Mouse (Mus musculus): ENCODE measurements around the gene Lelp1.

Gene Lelp1

GRCm38 (mm10) chr3:92142644-92143043 lies at the start of gene Lelp1:
Gene Lelp1, minus strand, starts transcription at chr3:92142744.
- in situ Hi-C loops (cut with MboI; ENCODE audit: low sequenced_read_pairs), result no loop called here

GRCm38 (mm10) chr3:92176880-92177279 lies 34.3 kb upstream of the Lelp1 start:
- in situ Hi-C loops (cut with MboI; ENCODE audit: low sequenced_read_pairs), result no loop called here

DNA sequence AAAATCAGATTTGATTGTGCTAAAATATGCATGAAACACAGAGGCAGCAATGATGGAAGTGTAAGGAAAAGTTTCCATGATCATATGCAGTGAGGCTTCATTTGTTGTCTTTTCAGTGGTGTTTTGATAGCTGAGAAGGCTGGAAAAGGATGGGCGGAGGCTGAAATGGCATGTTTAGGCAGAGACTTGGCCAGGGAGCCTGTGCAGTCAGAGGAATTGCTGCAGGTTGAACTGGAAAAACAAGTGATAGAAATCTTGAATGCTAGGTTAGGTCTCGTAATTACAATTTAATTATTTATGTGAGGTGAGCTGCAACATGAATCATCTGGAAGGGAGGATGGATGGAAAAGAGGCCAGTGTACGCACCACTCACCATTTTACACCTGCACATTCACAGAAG lies 27.3 kb upstream of the Lelp1 start:
- in situ Hi-C loops (cut with MboI; ENCODE audit: low sequenced_read_pairs), result no loop called here

DNA sequence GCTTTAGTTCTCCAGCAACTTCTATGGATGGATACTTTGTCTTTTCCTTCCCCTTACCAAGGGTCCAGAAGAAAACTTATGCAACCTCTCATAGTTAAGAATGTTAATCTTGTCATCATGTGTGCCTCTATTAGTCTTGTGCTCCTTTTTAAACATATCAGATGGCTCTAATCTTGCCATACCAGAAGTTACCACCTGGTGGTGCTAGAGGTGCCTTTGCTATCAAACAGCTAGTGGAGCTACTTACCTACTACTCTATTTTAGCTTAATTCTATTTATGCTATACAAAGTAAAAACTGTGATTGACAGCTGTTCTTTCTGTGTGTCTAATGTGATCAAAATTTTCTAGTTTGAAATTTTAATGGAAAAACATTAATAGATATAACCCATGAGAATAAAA lies 10.8 kb upstream of the Lelp1 start:
- in situ Hi-C loops (cut with MboI; ENCODE audit: low sequenced_read_pairs), result no loop called here

GRCm38 (mm10) chr3:92150631-92151277 lies 8.2 kb upstream of the Lelp1 start:
- in situ Hi-C loops (cut with MboI; ENCODE audit: low sequenced_read_pairs), result no loop called here

- in situ Hi-C loops (cut with MboI; ENCODE audit: low sequenced_read_pairs), result no loop called here
These were observed 5.4 kb upstream of the Lelp1 start for GRCm38 (mm10) chr3:92147913-92148312.

GRCm38 (mm10) chr3:92147420-92147819 lies 4.9 kb upstream of the Lelp1 start:
- in situ Hi-C loops (cut with MboI; ENCODE audit: low sequenced_read_pairs), result no loop called here

DNA sequence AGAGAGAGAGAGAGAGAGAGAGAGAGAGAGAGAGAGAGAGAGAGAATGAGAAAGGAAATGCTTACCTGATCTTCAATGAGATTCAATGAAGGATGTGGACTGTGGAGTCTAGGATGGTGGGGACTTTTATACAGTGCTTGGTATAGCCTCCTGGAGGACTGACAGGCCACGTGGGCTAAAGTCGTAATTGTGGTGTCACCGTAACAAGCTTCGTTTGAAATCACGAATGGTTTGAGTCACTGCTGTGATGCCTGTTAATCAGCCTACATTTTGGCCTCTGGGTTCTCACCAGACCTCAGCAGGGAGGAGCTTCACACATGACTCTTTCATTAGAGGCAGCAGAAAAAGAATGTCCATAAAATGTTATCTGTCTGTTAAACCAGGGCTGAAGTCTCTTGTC lies 18.7 kb downstream of the Lelp1 start, which contains the start of gene Prr9:
TSS of gene Prr9 (minus strand) at position 101 of the 400 bp plus-strand sequence.
- in situ Hi-C loops (cut with MboI; ENCODE audit: low sequenced_read_pairs), result no loop called here

DNA sequence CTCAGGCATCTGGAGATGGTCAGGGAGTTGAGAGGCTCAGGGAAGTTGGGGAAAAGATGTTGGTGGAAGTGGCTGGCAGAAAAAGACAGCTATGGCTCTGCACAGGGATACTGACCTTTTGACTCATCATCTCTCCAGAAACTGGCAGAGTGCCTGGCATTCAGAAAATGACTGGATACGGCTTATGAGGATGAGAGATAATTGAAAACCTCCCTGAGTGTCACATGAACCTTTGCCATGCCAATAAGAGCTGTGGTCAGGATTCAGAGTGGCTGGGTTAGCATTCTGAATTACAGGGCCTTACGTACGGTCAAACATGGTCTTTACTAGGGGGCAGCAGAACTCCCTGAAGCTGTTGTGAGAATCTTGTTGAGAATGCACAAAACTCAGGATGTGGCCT lies 21.6 kb downstream of the Lelp1 start:
- in situ Hi-C loops (cut with MboI; ENCODE audit: low sequenced_read_pairs), result no loop called here

DNA sequence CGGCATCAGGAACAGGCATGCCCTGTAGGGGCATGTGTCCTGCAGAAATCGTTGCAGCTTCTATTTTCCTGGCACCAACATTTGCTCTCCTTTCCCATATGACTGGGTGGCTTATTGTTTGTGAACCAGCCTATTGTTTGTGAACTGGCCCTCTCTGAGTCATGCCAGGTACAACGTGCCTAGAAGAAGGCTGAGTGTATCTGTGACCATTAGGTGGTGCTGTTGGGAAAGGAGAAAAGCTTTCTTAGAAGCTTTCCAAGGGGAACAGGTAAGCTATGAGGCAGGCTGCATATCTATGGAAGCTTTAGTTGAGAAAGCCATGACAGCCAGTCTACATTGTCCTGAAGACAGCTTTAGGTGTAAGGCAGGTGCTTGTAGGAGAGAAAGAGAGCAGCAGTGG lies 24.6 kb downstream of the Lelp1 start:
- in situ Hi-C loops (cut with MboI; ENCODE audit: low sequenced_read_pairs), result no loop called here

GRCm38 (mm10) chr3:92111526-92111925 lies 31.0 kb downstream of the Lelp1 start:
- in situ Hi-C loops (cut with MboI; ENCODE audit: low sequenced_read_pairs), result no loop called here

DNA sequence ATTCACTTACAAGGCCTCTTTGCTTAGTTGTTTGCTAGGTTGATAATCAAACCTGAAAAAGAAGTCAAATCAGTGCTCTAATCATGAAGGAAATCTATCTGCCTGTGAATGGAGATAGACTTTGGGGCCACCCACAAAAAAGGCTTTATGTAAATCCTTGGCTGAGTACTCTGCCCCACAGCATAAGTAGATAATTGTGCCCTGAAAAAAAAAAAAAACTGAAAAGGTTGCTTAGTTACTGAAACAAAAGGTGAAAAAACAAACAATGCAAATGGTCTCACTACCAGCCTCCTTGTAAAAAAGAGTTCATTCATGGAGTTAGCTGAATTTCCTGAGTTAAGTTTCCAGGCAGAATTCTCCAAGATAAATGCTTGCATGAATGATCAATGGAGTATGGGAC lies 31.8 kb downstream of the Lelp1 start:
- in situ Hi-C loops (cut with MboI; ENCODE audit: low sequenced_read_pairs), result no loop called here

GRCm38 (mm10) chr3:92106582-92106981 lies 36.0 kb downstream of the Lelp1 start:
- in situ Hi-C loops (cut with MboI; ENCODE audit: low sequenced_read_pairs), result no loop called here
